Mouse (Mus musculus) retina, postnatal 1 day (tissue): ENCODE measurements around the gene Mllt10.
A peak's percentile ranks its signal among the peaks of the same experiment; 100 is the strongest.

Experiments
- DNase-seq: peaks from one replicate; pipeline ENCODE4 v3.0.0-alpha.2; 2012

Mllt10 gene

GRCm38 (mm10) chr2:18205118-18205517, 150.1 kb downstream of the Mllt10 start:
- peak; percentile 77 for DNase-seq

DNA sequence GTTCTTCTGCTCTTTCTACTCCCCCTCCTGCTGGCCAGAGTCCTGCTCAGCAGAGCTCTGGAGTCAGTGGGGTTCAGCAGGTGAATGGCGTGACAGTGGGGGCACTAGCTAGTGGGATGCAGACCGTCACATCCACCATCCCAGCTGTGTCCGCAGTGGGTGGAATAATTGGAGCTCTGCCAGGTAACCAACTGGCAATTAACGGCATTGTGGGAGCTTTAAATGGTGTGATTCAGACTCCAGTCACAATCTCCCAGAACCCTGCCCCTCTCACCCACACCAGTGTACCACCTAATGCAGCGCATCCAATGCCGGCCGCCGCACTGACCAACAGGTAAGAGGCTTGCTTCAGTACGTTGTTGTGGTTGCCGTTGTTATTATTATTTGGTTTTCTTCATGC, 151.8 kb downstream of the Mllt10 start:
- peak; percentile 42 for DNase-seq

- DNase-seq = no peak
Measured at GRCm38 (mm10) chr2:18208578-18208977, 153.5 kb downstream of the Mllt10 start.

DNA sequence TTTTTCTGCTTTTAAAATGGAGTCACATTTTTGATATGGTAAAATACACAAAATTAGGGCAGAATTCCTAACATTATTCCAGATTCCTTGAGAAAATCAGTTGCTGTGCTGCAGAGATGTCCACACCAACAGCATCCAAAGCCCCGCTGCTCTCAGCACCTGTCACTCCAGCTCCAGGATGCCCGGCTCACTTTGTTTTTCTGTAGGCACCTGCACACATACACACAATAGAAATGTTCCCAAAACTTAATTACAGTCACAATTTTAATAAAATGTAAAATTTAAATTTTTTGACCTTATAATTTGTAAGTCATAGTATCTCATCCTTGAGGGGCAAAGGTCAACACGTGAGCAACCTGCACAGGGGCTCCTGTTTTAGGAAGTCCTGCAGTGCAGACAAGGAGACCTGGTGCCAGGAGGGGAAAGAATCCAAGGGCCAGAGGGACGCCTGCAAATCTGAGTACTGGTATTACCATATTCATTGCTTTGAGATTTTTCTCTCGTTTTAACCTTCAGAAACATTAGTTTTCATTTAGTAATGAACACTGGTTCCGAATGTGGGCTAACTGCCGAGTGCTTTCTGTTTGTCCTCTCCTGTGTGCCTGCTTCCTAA, 154.3 kb downstream of the Mllt10 start:
- DNase-seq = no peak

DNA sequence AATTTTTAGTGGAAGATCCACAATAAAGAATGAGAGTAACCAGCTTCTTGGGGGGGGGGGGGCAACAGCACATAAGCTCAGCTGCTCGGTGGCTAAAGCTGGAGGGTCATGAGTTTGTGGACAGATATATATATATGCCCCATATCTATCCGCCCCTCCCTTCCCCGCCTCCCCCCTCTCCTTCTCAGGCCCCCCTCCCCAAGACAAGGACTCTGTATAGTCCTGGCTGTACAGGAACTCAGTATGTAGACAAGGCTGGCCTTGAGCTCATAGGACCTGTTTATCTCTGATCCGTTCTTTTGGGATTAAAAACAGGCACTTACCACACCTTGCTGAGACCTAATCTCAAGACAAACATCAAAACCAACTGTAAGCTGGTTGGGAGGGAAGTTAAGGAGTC, 154.9 kb downstream of the Mllt10 start:
- DNase-seq = no peak

- DNase-seq = no peak
Measured at GRCm38 (mm10) chr2:18214031-18214430, 159.0 kb downstream of the Mllt10 start.

DNA sequence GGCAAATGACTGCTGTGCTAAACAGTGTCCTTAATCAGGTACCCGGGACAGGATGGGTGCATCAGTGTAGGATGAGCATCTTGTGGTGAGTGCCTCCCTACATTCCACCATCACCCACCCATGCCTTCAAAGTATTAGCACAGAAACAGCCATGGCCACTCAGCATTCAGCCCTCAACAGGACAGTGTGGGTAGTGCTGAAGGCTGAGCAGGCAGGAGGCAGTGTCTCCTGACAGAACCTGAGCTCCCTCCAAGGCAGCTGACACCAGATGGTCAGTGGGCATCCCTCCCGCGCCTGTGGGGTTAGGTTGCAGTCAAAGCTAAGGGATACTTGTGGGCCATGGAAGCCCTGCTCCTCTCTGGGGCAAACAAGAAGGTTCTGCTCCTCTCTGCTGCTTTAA, 162.8 kb downstream of the Mllt10 start:
- peak; percentile 30 for DNase-seq

DNA sequence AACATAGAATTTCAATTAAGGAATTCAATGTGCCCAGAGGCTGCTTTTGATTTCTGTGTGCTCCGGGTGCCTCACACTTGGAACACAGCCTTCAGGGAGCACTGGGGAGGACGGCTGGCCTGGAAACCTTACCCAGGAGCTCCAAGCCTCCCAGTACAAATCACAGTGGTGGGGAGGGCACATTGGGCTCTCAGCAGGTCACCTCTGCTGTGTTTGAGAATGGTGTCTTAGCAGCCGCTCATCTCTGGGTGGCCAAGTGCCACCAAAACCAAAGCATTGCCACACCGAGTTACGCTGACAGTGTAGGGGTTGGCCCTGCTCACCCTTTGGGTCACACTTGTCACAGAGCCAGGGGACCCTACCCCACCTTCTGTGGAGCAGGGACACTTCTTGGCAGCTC, 163.5 kb downstream of the Mllt10 start:
- DNase-seq = no peak

- DNase-seq = no peak
Measured at GRCm38 (mm10) chr2:18219136-18219535, 164.1 kb downstream of the Mllt10 start.

DNA sequence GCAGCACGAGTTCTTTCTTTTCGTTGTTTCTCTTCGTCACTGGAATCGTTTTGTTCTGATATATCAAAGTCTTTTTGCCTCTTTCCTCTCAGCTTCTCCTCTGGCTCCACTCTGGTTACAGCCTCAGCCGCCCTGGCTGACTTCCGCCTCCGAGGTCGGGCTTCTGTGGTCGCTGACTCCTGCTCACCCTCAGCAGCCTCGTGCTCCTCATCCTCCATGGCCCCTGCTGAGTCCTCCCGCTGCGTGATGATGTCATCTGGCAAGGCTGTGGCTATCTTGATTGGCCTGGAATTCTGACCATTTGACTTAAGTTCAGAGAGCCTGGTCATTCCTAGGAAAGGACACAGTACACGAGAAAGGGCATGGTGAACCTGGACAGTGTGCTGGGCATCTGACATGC, 164.5 kb downstream of the Mllt10 start:
- no peak for DNase-seq

- no peak for DNase-seq
Measured at GRCm38 (mm10) chr2:18228486-18229062, 173.5 kb downstream of the Mllt10 start.

- DNase-seq = no peak
Measured at GRCm38 (mm10) chr2:18229279-18229678, 174.2 kb downstream of the Mllt10 start.

DNA sequence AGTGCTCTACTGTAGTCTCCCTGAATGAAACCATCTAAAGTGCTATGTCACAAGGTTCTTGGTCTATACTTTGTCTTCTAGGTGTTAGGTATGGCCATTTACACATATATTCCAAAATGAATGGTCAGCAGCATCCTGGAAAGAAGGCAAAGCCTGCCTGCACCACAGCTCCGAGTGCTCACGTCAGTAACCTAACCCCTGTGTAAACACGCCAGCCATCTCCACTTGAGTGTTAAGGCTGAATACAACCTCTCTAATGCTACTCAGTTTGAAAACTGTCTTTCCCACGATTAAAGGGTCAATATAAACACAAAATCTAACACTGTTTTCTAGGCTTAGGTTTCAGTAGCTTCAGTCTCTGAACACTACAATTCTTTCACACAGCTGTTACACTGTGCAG, 176.1 kb downstream of the Mllt10 start:
- no peak for DNase-seq

DNA sequence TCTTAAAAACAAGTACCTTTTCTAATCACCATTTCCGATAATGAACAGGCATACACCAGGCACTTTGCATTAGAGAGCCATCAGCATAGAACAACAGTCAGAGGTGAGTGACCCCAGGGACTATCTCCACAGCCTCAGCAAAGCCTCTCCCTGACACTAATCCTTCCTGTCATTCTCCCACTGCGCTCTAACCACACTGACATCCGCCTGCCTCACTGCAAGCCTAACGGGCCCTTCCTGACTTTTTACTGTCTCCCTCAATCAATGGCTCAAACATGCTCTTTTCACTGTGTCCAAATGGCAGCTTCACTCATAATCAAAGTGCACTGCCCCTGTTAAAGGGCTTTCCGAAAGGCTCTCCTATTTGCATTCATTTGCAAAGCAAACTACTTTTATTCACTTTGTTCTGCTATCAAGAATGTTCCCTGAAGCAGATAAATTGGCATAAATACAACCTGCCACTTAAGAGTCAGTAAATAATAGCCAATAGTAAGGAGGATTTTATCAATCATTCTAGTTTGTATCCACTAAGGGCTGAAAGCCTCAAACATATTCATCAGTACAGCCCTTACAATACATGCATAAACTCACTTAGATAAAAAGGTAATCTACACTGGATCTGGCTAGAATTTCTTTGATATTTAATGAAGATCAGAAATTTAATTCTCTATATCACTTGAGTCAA, 178.0 kb downstream of the Mllt10 start:
- DNase-seq = peak; percentile 69

- DNase-seq = no peak
Measured at GRCm38 (mm10) chr2:18235524-18235923, 180.5 kb downstream of the Mllt10 start.

DNA sequence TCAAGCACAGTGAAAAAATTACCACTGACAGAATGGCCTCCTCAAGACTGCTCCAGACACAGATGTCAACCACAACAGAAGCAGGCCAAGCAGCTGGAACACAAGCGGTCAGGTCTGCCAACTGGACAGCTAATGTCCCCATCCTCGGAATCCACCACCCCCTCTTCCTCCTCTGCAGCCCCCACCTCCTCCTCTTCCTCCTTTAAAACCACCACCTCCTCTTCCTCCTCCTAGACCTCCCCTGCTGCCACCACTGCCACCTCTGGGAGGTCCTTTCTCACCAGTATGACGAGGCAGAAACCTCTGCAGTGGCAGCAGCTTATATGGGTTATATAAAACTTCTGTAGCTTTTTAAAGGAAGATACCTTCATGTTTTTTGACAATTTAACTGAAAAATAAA, 194.2 kb downstream of the Mllt10 start:
- no peak for DNase-seq
